Mouse (Mus musculus) liver, embryonic 14.5 days (tissue): ENCODE results near the gene Morn1.

ENCODE experiments used
- CTCF ChIP-seq: IDR thresholded peaks from 2 replicates; pipeline ENCODE4 v1.5.1; 2016; ENCODE audit warnings: antibody characterized with exemption, low read depth, control low read depth
- EP300 ChIP-seq: IDR thresholded peaks from 2 replicates; pipeline ENCODE4 v1.6.1; 2016; ENCODE audit warnings: antibody characterized with exemption, low read depth

GRCm38 (mm10) chr4:155190275-155190674 is 103.9 kb downstream of the Morn1 start:
- no peak for TF ChIP-seq CTCF
- TF ChIP-seq EP300, result no peak
